Mouse (Mus musculus): ENCODE measurements at regions not wholly inside any gene's neighbourhood (a gene's known extent, or its start where the extent isn't known, plus 50 kb on each side); places are given as distances from the start of the nearest gene placed in this dataset.

- DNase-seq (ENCODE audit: low spot score) = no peak
Measured at GRCm38 (mm10) chr2:61083100-61083499, 120.1 kb upstream of the Rbms1 start.

- DNase-seq (ENCODE audit: low spot score) = no peak
Measured at GRCm38 (mm10) chr2:61082640-61083039, 119.6 kb upstream of the Rbms1 start.

GRCm38 (mm10) chr2:61080006-61080405, 117.0 kb upstream of the Rbms1 start:
- DNase-seq (ENCODE audit: low spot score) = no peak

GRCm38 (mm10) chr2:61071025-61071424, 108.0 kb upstream of the Rbms1 start:
- no peak for DNase-seq (ENCODE audit: low spot score)

GRCm38 (mm10) chr2:61067877-61068276, 104.9 kb upstream of the Rbms1 start:
- DNase-seq (ENCODE audit: low spot score) = no peak

- no peak for DNase-seq (ENCODE audit: low spot score)
Measured at GRCm38 (mm10) chr2:61062125-61062524, 99.1 kb upstream of the Rbms1 start.

GRCm38 (mm10) chr2:61060906-61061305, 97.9 kb upstream of the Rbms1 start:
- DNase-seq (ENCODE audit: low spot score) = no peak

- no peak for DNase-seq (ENCODE audit: low spot score)
Measured at GRCm38 (mm10) chr2:61058545-61059235, 95.7 kb upstream of the Rbms1 start.

GRCm38 (mm10) chr2:61052296-61052695, 89.3 kb upstream of the Rbms1 start:
- DNase-seq (ENCODE audit: low spot score) = no peak

GRCm38 (mm10) chr2:61051808-61052207, 88.8 kb upstream of the Rbms1 start:
- DNase-seq (ENCODE audit: low spot score) = no peak

- DNase-seq (ENCODE audit: low spot score) = no peak
Measured at GRCm38 (mm10) chr2:61046111-61046767, 83.2 kb upstream of the Rbms1 start.

- DNase-seq (ENCODE audit: low spot score) = no peak
Measured at GRCm38 (mm10) chr2:61045467-61045866, 82.5 kb upstream of the Rbms1 start.

- DNase-seq (ENCODE audit: low spot score) = no peak
Measured at GRCm38 (mm10) chr2:61032920-61033319, 69.9 kb upstream of the Rbms1 start.

GRCm38 (mm10) chr2:61029706-61030105, 66.7 kb upstream of the Rbms1 start:
- DNase-seq (ENCODE audit: low spot score) = no peak

- DNase-seq (ENCODE audit: low spot score) = no peak
Measured at GRCm38 (mm10) chr2:61028578-61028977, 65.6 kb upstream of the Rbms1 start.

GRCm38 (mm10) chr2:61027686-61028085, 64.7 kb upstream of the Rbms1 start:
- no peak for DNase-seq (ENCODE audit: low spot score)

GRCm38 (mm10) chr2:61022411-61022810, 59.4 kb upstream of the Rbms1 start:
- DNase-seq (ENCODE audit: low spot score) = no peak

- no peak for DNase-seq (ENCODE audit: low spot score)
Measured at GRCm38 (mm10) chr2:61020791-61021190, 57.8 kb upstream of the Rbms1 start.

- no peak for DNase-seq (ENCODE audit: low spot score)
Measured at GRCm38 (mm10) chr2:61013006-61013405, 50.0 kb upstream of the Rbms1 start.
